Mouse (Mus musculus) heart, embryonic 10.5 days (tissue): ENCODE measurements around the gene Wasf3. TPM values are rescaled to one million over a fixed set of nuclear protein-coding genes. Genes with fewer than 3 reads are reported as not detected.
"Not testable (repeated sequence)": the region's sequence is repeated elsewhere in the genome, so short reads cannot be mapped to it uniquely, and the experiment has no call there.

ENCODE experiments used
- DNase-seq: peaks from one replicate; pipeline ENCODE4 v3.0.0-alpha.2; 2017; ENCODE audit warnings: low spot score
- H3K27ac ChIP-seq: fragments of 300-500 bp; sonication (generic); 2 replicates; pipeline ENCODE4 v1.5.1; 2016; ENCODE audit warnings: mild to moderate bottlenecking
- H3K27me3 ChIP-seq: fragments of 300-500 bp; sonication (generic); 2 replicates; pipeline ENCODE4 v1.6.1; 2016; ENCODE audit warnings: mild to moderate bottlenecking; ENCODE audit not compliant: poor library complexity, insufficient read depth, severe bottlenecking
- H3K36me3 ChIP-seq: fragments of 300-500 bp; sonication (generic); 2 replicates; pipeline ENCODE4 v1.6.1; 2016; ENCODE audit warnings: mild to moderate bottlenecking, moderate library complexity
- H3K4me1 ChIP-seq: fragments of 300-500 bp; sonication (generic); 2 replicates; pipeline ENCODE4 v1.6.1; 2016; ENCODE audit warnings: mild to moderate bottlenecking
- H3K4me3 ChIP-seq: fragments of 300-500 bp; sonication (generic); 2 replicates; pipeline ENCODE4 v1.5.1; 2016; ENCODE audit warnings: mild to moderate bottlenecking, moderate library complexity
- H3K9me3 ChIP-seq: fragments of 300-500 bp; sonication (generic); 2 replicates; pipeline ENCODE4 v1.6.1; 2016; ENCODE audit warnings: mild to moderate bottlenecking, moderate library complexity
- WGBS: fragments of 180-500 bp; shearing (Covaris S2); methylation state at CpG from one replicate; pipeline ENCODE4 v1.1.7; 2016; 5-methylcytosine and 5-hydroxymethylcytosine counted together
- polyA plus RNA-seq: library from polyadenylated mRNA; unstranded; fragments of >200 nt; fragmentation: Nextera tagmentation; extraction: Ambion mirVana; gene quantifications from 2 replicates; pipeline ENCODE4 v1.2.1, GENCODE M21; 2016

Gene Wasf3
- polyA plus RNA-seq, 1 experiment from 2014 or later = 2.0 TPM

DNA sequence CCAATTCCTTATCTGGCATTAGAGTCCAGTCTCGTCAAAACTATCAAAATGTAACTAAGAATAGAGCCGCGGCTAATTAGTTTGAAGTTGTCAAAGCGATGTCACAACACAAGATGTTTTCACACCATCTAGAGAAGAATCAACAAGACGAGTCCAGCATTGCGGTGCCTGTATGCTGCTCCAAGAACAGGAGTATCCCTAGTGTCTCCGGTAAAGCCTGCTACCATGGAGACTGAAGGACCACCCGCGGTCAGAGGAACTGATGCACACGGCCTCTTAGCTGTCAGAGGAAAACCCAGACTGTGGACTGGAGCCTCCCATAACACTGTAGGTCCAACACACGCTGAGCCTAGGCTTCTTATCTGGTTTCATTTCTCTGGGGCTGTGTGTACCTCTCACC, 11.5 kb upstream of the Wasf3 start:
- Histone ChIP-seq H3K36me3 (no peaks in the 10 kb centered on the region), H3K4me3 (no peak overlapping the region), H3K27me3 (no peaks in the 10 kb centered on the region), H3K4me1 (no peaks in the 10 kb centered on the region), H3K9me3 (peaks cover 3% of the 10 kb centered on the region; the same call in 1 of the 2 replicates), H3K27ac (no peak overlapping the region)
- 69% methylated on average over 11 of the region's 11 CpGs for WGBS
- DNase-seq = no peak

DNA sequence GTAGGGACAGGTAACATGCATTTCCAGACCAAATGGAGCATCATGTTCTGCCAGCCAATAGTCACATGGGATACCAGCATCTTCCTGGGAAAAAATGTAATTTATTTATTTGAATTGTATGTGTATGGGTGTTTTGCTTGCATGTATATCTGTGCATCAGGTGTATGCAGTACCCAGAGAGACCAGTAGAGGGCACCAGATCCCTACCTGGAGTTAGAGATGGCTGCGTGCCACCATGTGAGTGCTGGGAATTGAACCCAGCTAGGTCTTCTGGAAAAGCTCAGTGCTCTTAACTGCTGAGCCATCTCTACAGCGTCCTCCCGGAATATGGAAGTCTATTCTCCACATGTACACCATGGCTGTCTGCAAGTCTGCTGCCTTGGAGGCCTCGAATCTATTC, 8.2 kb upstream of the Wasf3 start:
- WGBS = 78% methylated on average over 4 of the region's 4 CpGs
- no peak overlapping the region for H3K27ac ChIP-seq
- no peaks in the 10 kb centered on the region for H3K4me1 ChIP-seq
- H3K9me3 ChIP-seq = peaks cover 3% of the 10 kb centered on the region; the same call in 1 of the 2 replicates
- H3K36me3 ChIP-seq = no peaks in the 10 kb centered on the region
- no peaks in the 10 kb centered on the region for H3K27me3 ChIP-seq
- no peak for DNase-seq
- H3K4me3 ChIP-seq = no peak overlapping the region

DNA sequence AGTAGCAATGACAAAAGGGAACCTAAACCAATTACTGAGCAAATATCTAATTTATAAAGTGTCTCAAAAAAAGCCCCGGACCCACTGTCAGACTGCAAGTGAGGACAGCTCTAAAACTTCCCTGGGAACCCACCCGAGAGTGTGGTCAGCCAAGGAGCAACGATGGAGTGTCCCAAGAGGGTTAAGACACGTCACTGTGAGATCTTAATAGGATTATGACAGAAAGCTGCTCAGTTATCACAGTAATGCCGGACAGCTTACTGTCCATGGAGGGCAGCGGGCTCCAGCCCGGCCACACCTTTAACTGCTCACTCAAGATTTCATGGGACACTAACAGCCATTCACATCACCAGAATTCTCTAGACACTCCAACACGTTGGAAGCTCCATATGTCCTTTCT, 4.7 kb upstream of the Wasf3 start:
- Histone ChIP-seq H3K4me1 (peaks cover 3% of the 10 kb centered on the region; the same call in 1 of the 2 replicates), H3K9me3 (peaks cover 3% of the 10 kb centered on the region; the same call in 1 of the 2 replicates), H3K36me3 (no peaks in the 10 kb centered on the region), H3K27ac (no peak overlapping the region), H3K4me3 (no peak overlapping the region), H3K27me3 (peaks cover 2% of the 10 kb centered on the region; the same call in 1 of the 2 replicates)
- WGBS = 71% methylated on average over 8 of the region's 8 CpGs
- DNase-seq = no peak

DNA sequence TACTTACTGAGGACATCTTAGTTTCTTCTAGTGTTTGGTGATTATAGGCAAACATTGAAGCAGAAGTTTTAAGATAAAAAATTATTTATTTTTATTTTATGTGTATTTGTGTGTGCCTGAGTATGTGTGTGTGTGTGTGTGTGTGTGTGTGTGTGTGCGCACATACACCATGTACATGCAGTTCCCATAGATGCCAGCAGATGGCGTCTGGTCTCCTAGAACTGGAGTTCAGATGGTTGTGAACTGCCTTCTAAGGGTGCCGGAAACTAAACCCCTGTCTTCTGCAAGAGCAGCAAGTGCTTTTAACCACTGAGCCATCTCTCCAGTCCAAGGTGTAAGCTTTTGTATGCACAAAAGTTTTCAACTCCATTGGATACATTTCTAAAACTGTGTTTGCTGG, 2.5 kb upstream of the Wasf3 start:
- Histone ChIP-seq H3K27me3 (peaks cover 16% of the 10 kb centered on the region; the same call in 1 of the 2 replicates), H3K9me3 (no peaks in the 10 kb centered on the region), H3K4me3 (no peak overlapping the region), H3K4me1 (peaks cover 6% of the 10 kb centered on the region; the same call in 1 of the 2 replicates), H3K27ac (no peak overlapping the region), H3K36me3 (0 out of 2 replicates have a peak, but pooled peaks cover 2% of the 10 kb centered on the region)
- 75% methylated on average over 3 of the region's 3 CpGs for WGBS
- no peak for DNase-seq

DNA sequence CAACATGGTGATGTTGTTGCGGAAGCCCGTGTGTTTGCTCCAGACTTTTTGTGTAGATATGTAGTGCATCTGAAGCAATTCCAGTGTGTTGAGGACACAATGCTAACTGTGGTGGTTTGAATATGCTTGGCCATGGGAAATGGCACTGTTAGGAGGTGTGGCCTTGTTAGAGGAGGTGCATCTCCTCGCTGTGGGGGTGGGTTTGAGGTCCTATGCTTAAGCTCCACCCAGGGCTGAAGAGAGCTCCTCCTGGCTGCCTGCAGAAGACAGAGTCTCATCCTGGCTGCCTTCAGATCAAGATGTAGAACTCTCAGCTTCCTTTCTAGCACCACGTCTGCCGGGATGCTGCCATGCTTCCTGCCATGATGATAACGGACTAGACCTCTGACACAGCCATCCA, 1.4 kb upstream of the Wasf3 start:
- H3K9me3 ChIP-seq = no peaks in the 10 kb centered on the region
- H3K27ac ChIP-seq = no peak overlapping the region
- H3K36me3 ChIP-seq = 0 out of 2 replicates have a peak, but pooled peaks cover 2% of the 10 kb centered on the region
- WGBS = 75% methylated on average over 6 of the region's 6 CpGs
- no peak for DNase-seq
- H3K4me1 ChIP-seq = peaks cover 6% of the 10 kb centered on the region; the same call in 1 of the 2 replicates
- peaks cover 16% of the 10 kb centered on the region; the same call in 1 of the 2 replicates for H3K27me3 ChIP-seq
- no peak overlapping the region for H3K4me3 ChIP-seq

DNA sequence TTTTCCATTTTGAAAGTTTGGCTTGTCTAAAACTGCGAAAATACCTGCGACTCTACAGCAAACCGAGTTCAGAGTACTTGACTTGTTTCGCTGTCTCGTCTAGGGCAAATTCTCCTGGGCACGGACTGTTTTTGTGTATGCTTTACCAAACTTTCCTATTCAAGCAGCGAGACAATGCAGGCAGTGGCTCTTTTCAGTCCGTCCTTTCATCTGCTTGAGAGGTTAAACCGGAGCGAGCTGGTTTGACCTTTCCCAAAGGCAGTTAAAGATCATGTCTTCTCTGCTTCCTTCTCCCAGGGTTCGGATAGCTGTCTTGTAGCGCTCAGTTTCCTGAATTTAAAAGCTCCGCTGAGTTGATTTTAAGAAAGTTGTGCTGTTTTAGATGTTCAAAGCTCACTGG, 1.2 kb downstream of the Wasf3 start:
- 0 out of 2 replicates have a peak, but pooled peaks cover 2% of the 10 kb centered on the region for H3K36me3 ChIP-seq
- H3K9me3 ChIP-seq = no peaks in the 10 kb centered on the region
- 24% methylated on average over 13 of the region's 13 CpGs for WGBS
- peak overlapping the region; percentile 82; the same call in 1 of the 2 replicates for H3K4me3 ChIP-seq
- no peak overlapping the region for H3K27ac ChIP-seq
- no peak for DNase-seq
- H3K4me1 ChIP-seq = peaks cover 6% of the 10 kb centered on the region; the same call in 1 of the 2 replicates
- peaks cover 16% of the 10 kb centered on the region; the same call in 1 of the 2 replicates for H3K27me3 ChIP-seq

DNA sequence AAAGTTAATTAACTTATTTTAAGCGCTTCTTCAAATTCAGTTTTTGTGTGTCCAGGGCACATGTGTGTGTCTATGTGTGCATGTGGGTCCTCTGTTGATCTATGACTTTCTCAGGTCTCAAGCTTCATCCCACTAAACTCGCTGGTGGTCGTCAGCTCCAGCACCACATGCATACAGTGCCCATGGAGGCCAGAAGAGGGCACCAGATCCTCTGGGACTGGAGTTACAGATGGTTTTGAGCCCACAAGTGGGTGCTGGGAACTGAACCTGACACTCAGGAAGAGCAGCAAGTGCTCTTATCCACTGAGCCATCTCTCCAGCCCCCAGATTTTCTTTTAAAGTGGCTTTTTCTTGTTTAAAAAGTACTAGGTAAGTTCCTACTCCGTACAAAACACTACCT, 2.1 kb downstream of the Wasf3 start:
- Histone ChIP-seq H3K4me1 (peaks cover 6% of the 10 kb centered on the region; the same call in 1 of the 2 replicates), H3K9me3 (no peaks in the 10 kb centered on the region), H3K27me3 (peaks cover 16% of the 10 kb centered on the region; the same call in 1 of the 2 replicates), H3K4me3 (no peak overlapping the region), H3K36me3 (0 out of 2 replicates have a peak, but pooled peaks cover 2% of the 10 kb centered on the region), H3K27ac (no peak overlapping the region)
- WGBS = 87% methylated on average over 4 of the region's 4 CpGs
- no peak for DNase-seq

DNA sequence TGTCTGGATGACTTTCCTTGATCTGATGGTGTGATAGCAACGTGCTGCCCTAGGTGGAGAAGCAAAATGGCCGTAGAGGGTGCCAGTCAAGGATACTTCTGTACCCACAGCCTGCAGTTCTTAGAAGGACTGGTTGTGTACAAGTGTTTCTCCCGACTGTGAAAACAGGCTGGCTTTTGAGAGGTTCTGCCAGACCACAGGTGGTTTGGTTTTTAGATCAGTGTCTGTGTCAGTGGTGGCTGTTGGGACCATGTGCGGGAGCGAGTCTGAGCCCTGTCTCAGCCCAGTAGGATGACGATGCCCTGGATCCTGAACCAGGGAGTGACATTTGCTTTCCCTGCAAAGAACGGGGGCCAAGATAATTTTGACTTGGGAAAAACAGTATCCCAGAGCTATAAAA, 9.8 kb downstream of the Wasf3 start:
- WGBS = 84% methylated on average over 7 of the region's 7 CpGs
- H3K27ac ChIP-seq = no peak overlapping the region

DNA sequence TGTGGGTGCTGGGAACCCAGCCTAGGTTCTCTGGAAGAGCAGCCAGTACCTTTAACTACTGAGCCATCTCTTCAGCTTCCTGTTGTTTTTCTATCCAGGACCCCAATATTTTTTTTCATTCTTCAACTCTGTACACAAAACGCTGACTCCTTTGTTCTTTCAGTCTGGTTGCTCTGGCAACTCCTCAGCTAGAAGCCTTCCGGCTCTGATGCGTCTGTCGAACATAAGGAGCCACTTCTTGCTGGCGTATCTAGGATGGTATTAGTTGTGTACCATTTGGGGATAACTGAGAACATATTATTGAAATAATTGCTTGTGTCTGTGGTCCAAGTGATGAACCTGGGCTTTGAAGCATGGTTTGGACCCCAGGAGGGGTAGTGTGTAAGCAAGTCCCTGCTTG, 12.5 kb downstream of the Wasf3 start:
- no peaks in the 10 kb centered on the region for H3K36me3 ChIP-seq
- no peaks in the 10 kb centered on the region for H3K27me3 ChIP-seq
- DNase-seq = no peak
- 84% methylated on average over 5 of the region's 5 CpGs for WGBS
- no peaks in the 10 kb centered on the region for H3K4me1 ChIP-seq
- no peak overlapping the region for H3K4me3 ChIP-seq
- H3K9me3 ChIP-seq = no peaks in the 10 kb centered on the region
- H3K27ac ChIP-seq = no peak overlapping the region

More for the DNA sequence above, 9.8 kb downstream of the Wasf3 start:
- no peak for DNase-seq
- Histone ChIP-seq H3K4me1 (no peaks in the 10 kb centered on the region), H3K36me3 (no peaks in the 10 kb centered on the region), H3K4me3 (no peak overlapping the region), H3K27me3 (no peaks in the 10 kb centered on the region), H3K9me3 (no peaks in the 10 kb centered on the region)

DNA sequence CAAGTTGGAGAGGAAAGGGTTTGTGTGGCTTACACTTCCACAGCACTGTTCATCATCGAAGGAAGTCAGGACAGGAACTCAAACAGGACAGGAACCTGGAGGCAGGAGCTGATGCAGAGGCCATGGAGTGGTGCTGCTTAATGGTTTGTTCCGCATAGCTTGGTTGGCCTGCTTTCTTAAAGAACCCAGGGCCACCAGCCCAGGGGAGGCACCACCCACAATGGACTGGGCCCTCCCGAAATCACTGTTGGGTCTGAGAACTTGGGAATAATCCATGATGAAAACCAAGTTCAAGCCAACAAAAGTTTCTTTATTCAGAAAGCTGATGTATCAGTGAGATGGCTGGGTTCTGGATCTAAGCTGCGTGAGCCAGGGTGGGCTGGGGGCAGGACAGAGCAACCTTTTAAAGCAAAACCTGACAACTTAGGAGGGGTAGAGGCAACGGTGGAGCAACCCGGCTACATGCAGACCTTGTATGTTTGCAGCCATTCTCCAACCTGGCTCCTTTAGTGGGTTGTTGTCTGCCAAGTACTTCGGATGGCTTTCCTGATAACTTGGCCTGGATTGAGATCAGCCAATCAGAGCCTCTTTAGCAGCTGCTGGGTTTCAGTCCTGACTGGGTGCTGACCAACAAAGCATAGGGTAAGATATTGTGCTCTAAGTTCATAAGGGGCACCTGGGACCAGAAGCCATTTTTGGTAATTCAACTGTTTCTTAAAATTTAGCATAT, 13.8 kb downstream of the Wasf3 start:
- Histone ChIP-seq H3K27ac (no peak overlapping the region), H3K36me3 (no peaks in the 10 kb centered on the region), H3K4me3 (no peak overlapping the region), H3K27me3 (no peaks in the 10 kb centered on the region), H3K4me1 (no peaks in the 10 kb centered on the region), H3K9me3 (no peaks in the 10 kb centered on the region)
- 88% methylated on average over 7 of the region's 7 CpGs for WGBS
- peak; percentile 56 for DNase-seq

DNA sequence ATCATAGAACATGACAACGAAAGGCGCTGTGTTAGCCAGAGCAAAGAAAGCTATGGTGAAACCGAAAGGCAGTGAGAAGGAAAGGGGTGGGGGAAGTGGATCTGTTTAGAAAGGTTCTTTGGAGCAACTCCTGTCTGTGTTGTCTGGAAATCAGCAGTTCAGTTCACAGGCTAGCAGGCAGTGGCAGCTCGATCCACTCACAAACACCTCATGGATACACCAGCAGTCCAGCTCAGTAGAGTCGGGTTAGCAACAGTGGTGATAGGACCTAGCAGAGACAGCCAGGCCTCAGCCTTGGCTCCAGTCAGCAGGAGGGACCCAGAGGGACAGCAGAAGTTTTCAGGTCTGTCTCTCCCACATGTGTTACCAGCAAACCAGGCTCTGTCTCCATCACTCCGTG, 16.2 kb downstream of the Wasf3 start:
- H3K27ac ChIP-seq, DNase-seq, H3K36me3 ChIP-seq, H3K27me3 ChIP-seq, H3K9me3 ChIP-seq, H3K4me3 ChIP-seq, H3K4me1 ChIP-seq: not testable (repeated sequence)
- 85% methylated on average over 6 of the region's 6 CpGs for whole genome bisulfite sequencing

DNA sequence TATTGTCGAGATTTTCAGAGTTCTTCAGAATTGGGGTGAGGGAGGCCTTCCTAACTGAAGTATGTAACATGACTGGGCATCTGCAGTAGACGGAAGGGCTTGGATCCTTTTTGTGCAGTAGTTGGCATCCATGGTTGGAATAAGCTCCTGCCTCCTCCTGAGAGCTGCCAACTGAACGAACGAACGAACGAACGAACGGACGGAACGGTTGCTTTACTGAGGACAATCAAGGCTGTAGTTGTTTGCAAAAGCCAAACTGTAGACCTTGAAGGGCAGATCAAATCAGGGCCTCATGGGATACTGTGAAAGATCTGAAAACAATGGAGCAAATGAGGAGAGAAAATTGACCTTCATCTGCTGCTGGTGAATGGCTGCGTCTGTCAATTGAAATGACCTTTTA, 17.5 kb downstream of the Wasf3 start:
- H3K4me1 ChIP-seq = no peaks in the 10 kb centered on the region
- no peak overlapping the region for H3K27ac ChIP-seq
- H3K27me3 ChIP-seq = no peaks in the 10 kb centered on the region
- H3K36me3 ChIP-seq = no peaks in the 10 kb centered on the region
- WGBS = 89% methylated on average over 11 of the region's 11 CpGs
- no peaks in the 10 kb centered on the region for H3K9me3 ChIP-seq
- no peak for DNase-seq
- H3K4me3 ChIP-seq = no peak overlapping the region

DNA sequence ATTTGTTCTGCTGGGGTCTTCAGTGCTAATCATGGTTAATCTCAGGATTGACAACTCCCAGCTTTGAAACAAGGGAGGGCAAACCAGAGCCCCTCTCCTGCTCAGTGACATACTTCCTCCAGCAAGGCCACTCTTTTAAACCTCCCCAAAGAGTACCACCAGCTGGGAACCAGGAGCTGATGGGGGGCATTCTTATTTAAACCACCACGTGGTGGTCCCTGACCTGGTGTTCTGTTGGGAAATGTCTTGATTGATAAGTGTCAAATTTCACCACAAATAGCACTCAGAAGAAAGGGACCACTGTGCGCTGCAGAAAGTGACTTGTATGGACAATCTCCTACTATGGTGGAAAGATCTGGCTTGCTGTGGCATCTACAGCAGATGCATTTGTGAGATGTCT, 19.1 kb downstream of the Wasf3 start:
- H3K4me3 ChIP-seq = no peak overlapping the region
- peaks cover 11% of the 10 kb centered on the region; the same call in 1 of the 2 replicates for H3K27me3 ChIP-seq
- no peak for DNase-seq
- no peaks in the 10 kb centered on the region for H3K4me1 ChIP-seq
- 41% methylated on average over 2 of the region's 2 CpGs for WGBS
- H3K9me3 ChIP-seq = no peaks in the 10 kb centered on the region
- no peaks in the 10 kb centered on the region for H3K36me3 ChIP-seq
- H3K27ac ChIP-seq = no peak overlapping the region
